Mouse (Mus musculus): ENCODE data around the gene Rnf113a1.
A peak's percentile ranks its signal among the peaks of the same experiment; 100 is the strongest.
"Not testable (repeated sequence)": the region's sequence is repeated elsewhere in the genome, so short reads cannot be mapped to it uniquely, and the experiment has no call there.

Rnf113a1 gene

GRCm38 (mm10) chrX:37191105-37191743 lies at the start of gene Rnf113a1, which contains the start of gene Ndufa1:
Gene Rnf113a1 (plus strand): TSS chrX:37191245.
Gene Ndufa1 (minus strand): TSS chrX:37191163.
- DNase-seq (ENCODE audit: low read depth, low spot score): peak; percentile 57

DNA sequence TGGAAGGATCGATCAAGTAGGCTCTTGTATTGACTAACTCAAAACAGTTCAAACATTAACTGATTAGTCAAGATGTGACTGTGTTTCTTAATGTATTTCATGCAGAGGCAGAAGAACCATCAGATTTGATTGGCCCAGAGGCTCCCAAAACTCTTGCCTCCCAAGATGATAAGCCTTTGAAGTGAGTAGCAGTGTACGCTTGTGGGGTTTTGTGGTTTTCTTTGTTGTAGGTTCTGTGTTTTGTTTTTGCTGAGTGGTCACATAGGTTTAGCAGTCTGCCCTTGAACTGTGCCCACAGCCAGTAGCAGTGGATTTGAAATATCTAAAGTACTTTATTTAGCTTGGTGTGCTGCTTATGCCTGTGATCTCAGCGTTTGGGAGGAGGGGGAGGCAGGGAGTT lies 49.3 kb upstream of the Rnf113a1 start:
- no peak for DNase-seq (ENCODE audit: low read depth, low spot score)

DNA sequence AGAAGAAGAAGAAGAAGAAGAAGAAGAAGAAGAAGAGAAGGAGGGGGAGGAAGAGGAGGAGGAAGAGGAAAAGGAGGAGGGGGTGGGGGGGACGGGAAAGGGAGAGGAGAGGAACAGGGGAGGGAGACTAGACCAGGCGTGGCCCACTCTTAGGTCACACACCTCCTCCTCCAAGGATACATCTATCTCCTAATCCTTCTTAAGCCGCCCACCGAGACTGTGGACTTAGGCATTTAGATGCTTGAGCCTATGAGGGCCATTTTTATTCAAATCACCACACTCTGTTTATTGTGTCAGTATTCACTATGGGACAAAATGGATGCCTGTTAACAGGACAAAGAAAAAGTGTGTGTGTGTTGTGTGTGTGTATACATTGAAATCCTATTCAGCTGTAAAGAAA lies 46.5 kb upstream of the Rnf113a1 start:
- DNase-seq (ENCODE audit: low read depth, low spot score): not testable (repeated sequence)

GRCm38 (mm10) chrX:37144954-37145353 lies 46.1 kb upstream of the Rnf113a1 start:
- no peak for DNase-seq (ENCODE audit: low read depth, low spot score)

GRCm38 (mm10) chrX:37157839-37158238 lies 33.2 kb upstream of the Rnf113a1 start:
- no peak for DNase-seq (ENCODE audit: low read depth, low spot score)

DNA sequence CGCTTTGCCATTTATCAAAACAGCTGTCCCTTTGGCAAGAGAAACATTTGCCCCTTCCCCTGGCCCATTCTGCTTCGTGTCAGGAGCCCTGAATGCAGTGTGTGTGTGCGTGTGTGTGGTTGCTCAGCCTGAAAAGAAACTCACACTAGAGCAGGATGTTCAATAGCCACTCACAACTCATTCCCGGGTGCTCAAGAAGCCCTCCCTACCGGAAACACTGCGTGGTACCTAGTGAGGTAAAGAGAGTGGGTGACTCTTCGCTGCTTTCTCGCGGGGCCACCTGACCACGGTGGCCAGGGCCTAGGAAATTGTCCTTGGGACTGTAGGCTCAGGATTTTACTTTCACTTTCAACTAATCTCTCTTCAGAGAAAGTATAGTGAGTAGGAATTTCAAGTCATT lies 29.9 kb upstream of the Rnf113a1 start:
- no peak for DNase-seq (ENCODE audit: low read depth, low spot score)

DNA sequence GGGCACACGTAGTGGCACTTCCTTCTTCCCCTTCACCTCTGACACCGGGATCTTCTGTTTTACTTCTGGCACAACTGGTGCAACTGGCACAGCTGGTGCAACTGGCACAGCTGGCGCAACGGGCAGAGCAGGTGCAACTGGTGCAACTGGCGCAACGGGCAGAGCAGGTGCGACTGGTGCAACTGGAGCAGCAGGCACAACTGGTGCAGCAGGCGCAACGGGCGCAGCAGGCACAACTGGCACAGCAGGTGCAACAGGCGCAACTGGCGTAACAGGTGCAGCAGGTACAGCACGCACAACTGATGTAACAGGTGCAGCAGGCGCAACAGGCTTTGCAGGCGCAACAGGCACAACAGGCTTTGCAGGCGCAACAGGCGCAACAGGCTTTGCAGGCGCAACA lies 27.9 kb upstream of the Rnf113a1 start:
- DNase-seq (ENCODE audit: low read depth, low spot score): no peak

GRCm38 (mm10) chrX:37167085-37167484 lies 24.0 kb upstream of the Rnf113a1 start:
- DNase-seq (ENCODE audit: low read depth, low spot score): no peak

DNA sequence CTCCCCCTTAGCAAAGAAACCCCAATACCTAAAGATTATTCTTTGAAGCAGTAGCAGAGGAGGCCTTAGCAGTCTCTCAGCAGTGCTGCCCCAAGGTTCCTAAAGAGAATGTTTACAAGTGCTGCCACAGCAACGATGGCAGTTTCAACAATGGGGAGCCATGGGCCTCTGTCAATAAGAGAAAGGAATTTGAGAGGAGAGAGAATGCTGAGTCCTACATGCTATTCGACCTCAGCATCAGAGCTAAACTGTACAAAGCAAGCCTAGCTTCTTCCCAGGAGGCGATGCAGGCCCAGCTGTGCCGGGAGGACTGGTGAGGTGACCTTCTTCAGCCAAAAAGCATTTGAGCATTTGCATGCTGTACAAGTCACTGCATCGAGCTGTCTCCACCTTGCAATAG lies 22.3 kb upstream of the Rnf113a1 start, which contains the start of gene Akap14:
Akap14 (minus strand) TSS at position 101 of the 400 bp plus-strand sequence.
- DNase-seq (ENCODE audit: low read depth, low spot score): no peak

GRCm38 (mm10) chrX:37184401-37184800 lies 6.6 kb upstream of the Rnf113a1 start:
- not testable (repeated sequence) for DNase-seq (ENCODE audit: low read depth, low spot score)

GRCm38 (mm10) chrX:37190755-37191104 lies 315 bp upstream of the Rnf113a1 start:
- no peak for DNase-seq (ENCODE audit: low read depth, low spot score)

GRCm38 (mm10) chrX:37191744-37192379 lies 817 bp downstream of the Rnf113a1 start:
- no peak for DNase-seq (ENCODE audit: low read depth, low spot score)

GRCm38 (mm10) chrX:37198676-37199075 lies 7.6 kb downstream of the Rnf113a1 start:
- DNase-seq (ENCODE audit: low read depth, low spot score): no peak

DNA sequence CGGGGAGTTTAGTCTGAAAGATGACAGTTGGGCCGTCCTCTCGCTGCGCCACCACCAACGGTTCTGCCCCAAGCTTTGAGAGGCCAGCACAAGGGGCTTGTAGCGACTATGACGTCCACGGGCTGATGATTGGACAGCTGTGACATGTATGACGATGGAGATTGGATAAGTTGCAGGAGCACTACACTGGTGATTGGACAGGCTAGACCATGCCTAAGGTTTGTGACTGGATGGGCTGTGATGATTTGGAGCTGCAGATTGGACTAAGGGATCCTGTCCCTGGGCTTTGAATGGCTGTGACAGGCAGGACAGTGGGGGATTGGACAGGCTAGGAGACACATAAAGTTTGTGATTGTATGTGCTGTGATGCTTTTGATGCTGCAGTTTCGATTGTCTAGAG lies 19.9 kb downstream of the Rnf113a1 start, which contains the start of gene Gm9:
Gm9 (minus strand) TSS at position 101 of the 400 bp plus-strand sequence.
- no peak for DNase-seq (ENCODE audit: low read depth, low spot score)

DNA sequence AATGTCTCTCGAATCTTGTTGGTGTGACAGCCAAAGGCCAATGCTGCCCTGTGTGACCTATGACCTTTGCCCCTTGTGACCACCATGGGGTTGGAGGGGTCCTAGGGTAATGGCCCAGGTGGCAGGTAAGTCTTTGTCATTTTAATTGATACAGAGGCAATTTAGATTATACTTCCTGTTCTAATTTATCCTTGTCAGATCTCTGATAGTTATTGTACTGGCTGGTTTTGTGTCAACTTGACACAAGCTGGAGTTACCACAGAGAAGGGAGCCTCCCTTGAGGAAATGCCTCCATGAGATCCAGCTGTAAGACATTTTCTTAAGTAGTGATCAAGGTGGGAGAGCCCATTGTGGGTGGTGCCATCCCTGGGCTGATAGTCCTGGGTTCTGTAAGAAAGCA lies 31.1 kb downstream of the Rnf113a1 start, which contains the start of gene Rhox1:
Rhox1 (minus strand) TSS at position 101 of the 400 bp plus-strand sequence.
- DNase-seq (ENCODE audit: low read depth, low spot score): not testable (repeated sequence)
